Mouse (Mus musculus): ENCODE data around the gene B4galt1.
A peak's percentile ranks its signal among the peaks of the same experiment; 100 is the strongest.

The B4galt1 gene

GRCm38 (mm10) chr4:40844251-40844721 is 9.5 kb downstream of the B4galt1 start:
- no peak for ATAC-seq (ENCODE audit: low TSS enrichment)

GRCm38 (mm10) chr4:40843726-40844125 is 10.1 kb downstream of the B4galt1 start:
- no peak for ATAC-seq (ENCODE audit: low TSS enrichment)

DNA sequence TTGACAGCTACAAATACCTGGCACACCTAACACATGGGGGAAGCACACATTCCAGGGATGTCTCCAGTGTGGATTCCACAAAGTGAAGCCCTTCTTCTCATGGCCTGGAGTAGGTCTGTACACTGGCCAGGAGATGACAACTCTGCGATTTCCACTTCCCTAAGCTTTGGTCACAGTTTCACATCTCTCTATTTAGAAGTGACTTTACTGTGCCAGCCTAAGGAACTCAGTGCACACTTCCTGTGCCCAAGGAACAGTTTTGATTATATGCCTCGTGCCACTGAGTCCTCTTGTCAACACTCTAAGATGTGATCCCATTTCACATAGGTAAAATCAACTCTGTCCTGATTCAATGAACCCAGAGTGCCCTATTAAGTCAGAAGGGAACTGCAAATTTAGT is 13.4 kb downstream of the B4galt1 start:
- peak; percentile 21; the same call in 1 of the 2 replicates for ATAC-seq (ENCODE audit: low TSS enrichment)

- no peak for ATAC-seq (ENCODE audit: low TSS enrichment)
These were observed 14.6 kb downstream of the B4galt1 start for GRCm38 (mm10) chr4:40839251-40839650.

DNA sequence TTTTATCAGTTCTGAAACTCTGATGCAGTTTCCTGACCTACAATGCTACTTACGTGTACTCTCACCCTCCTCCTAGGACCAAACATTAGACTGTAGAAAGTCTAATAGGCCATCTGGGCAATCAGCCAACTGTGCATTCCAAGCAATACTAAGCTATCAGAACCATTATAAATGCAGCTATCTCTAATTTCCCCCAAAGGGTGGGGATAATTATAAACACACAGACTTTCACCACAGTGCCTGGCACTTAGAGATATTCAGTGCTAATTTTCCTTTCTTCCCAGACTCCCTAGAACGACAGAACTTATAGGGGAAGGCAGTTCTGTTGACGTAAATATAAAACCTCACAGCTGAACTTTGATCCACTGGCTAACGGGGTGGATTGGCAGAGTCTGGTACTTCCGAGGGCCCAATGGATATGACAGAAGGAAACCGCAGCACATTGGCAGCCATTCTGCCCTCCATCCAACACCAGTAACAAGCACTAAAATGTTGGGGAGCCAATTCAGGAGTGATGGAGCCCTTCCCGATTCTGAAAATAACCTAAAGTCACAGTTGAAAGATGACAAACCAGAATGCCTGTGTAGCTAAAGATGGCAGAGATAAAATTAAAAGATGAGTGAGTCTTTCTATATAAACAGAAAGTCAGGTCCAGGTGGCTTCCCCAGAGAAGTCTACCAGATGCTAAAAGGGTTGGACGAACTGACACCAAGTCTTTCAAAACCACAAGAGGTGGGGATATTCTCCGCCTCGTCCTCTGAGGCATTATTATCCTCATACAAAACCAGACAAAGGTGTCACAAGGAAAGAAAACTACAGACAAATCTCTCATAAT is 16.1 kb downstream of the B4galt1 start:
- ATAC-seq (ENCODE audit: low TSS enrichment): no peak; the same call in 1 of the 2 replicates

DNA sequence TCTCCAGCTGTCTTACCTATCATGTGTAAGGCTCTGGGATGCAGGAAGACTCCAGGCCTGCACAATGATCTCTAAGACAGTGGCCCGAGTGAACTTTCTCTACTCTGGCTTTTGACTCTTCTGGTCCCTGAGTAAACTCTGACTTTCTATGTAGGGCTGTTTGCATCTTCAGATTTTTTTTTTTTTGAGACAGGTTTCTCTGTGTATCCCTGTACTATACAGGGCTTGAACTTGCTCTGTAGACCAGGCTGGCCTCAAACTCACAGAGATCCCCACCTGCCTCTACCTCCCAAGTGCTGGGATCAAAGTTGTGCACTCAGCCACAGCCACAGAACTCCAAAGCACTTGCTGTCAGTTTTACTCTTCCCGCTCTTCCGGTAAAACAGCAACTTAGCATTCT is 16.8 kb downstream of the B4galt1 start:
- ATAC-seq (ENCODE audit: low TSS enrichment): no peak

DNA sequence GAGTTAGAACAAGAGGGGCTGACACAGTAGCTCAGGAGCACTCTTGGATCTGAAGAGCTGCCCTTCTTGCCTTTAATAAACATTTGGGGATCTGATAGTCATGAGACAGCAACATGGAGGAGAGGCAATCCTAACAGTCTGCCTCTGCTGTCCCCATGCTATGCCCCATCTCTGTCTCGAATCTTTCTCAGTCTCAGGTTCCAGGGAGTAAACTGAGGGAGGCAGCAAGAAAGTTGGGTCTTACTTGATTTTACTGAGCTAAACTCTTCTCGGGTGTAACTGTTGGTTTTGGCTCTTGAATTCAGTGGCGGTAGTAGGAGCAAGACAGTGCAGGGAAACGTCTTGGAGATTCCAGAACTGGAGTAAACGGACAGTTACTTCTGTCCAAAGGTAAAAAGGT is 18.9 kb downstream of the B4galt1 start:
- ATAC-seq (ENCODE audit: low TSS enrichment): no peak

DNA sequence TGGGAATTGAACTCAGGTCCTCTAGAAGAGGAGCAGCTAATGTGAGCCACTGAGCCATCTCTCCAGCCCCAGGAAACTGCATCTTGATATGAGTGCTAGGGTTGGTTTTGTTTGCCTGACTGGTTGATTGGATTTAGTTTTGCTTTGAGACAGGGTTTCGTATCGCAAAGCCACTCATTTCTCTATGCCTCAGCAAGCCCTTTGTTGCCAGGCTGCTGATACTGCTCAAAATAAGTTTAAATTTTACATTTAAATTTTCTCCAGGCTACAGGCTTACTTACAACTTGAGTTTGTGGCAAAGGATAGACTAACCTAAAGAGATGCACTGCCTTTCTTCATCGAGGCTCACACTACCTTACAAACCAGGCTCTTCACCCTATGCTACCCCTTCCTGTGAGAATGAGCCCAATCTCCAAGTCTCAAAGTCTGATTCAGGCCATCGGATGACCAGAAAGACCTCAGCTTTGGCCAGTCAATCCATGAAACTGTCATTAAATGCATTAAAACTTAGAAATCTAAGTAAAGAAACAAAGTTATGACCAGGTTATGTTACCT is 19.5 kb downstream of the B4galt1 start:
- no peak for ATAC-seq (ENCODE audit: low TSS enrichment)

DNA sequence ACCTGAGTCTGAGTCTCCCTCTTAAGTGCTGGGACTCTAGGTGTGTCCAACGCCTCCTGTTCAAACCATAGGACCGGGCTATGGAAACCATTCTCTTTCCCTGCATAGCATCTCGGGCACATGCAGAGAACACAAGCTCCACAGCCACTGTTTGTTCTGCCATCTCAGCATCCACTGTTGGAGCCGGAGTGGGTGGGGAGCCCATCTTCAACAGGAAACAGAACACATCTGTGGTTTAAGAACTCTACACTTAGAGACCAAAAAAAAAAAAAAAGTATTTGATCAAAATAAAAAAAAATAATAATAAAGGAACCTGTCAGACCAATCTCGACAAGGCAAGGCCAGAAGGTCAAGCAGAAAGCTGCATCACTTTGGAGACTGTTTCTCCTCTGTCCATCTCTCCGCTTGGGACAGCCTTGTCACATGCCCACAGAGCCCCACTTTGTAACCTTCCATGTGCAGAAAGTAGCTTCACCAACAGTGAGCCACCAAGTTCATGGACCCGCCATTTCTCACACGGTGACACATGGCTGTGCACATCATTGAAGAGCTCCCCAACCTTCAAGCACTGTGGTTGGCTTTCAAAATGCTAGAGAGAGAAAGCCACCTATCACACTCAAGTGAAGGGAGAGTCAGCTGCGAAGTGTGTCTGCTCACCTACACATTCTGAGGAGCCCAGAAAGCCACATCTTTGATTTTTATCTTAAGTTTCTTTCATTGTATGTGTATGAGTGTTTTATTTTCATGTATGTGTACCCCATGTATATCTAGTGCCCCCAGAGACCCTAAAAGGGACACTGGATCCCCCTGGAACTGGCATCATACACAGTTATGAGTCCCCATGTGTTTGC is 20.2 kb downstream of the B4galt1 start:
- no peak for ATAC-seq (ENCODE audit: low TSS enrichment)

- no peak for ATAC-seq (ENCODE audit: low TSS enrichment)
These were observed 23.3 kb downstream of the B4galt1 start for GRCm38 (mm10) chr4:40830530-40830929.

GRCm38 (mm10) chr4:40829654-40830400 is 24.0 kb downstream of the B4galt1 start:
- ATAC-seq (ENCODE audit: low TSS enrichment): no peak

- ATAC-seq (ENCODE audit: low TSS enrichment): no peak
These were observed 24.9 kb downstream of the B4galt1 start for GRCm38 (mm10) chr4:40828910-40829309.

DNA sequence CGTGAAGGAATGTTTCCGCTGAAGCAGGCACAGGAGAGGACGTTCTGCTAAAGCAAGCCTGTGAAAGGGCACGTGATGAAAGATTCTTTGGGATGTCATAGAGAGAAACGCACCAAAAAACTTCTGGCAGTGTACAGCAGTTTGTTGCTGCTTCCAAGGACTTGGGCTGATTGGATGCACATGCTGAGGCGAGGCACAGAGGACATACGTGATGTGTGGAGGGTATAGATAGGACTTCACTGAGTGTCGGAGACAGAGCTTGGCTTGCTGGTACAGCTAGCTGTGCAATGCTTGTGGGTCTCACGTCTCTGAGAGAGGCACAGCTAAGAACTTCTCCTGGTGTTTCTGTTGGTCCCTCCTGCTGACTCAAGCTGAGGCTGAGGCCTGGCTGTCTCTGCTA is 25.9 kb downstream of the B4galt1 start:
- ATAC-seq (ENCODE audit: low TSS enrichment): no peak

GRCm38 (mm10) chr4:40826810-40827209 is 27.0 kb downstream of the B4galt1 start:
- ATAC-seq (ENCODE audit: low TSS enrichment): no peak

GRCm38 (mm10) chr4:40825981-40826380 is 27.8 kb downstream of the B4galt1 start:
- no peak for ATAC-seq (ENCODE audit: low TSS enrichment)

GRCm38 (mm10) chr4:40825146-40825545 is 28.7 kb downstream of the B4galt1 start:
- no peak for ATAC-seq (ENCODE audit: low TSS enrichment)

DNA sequence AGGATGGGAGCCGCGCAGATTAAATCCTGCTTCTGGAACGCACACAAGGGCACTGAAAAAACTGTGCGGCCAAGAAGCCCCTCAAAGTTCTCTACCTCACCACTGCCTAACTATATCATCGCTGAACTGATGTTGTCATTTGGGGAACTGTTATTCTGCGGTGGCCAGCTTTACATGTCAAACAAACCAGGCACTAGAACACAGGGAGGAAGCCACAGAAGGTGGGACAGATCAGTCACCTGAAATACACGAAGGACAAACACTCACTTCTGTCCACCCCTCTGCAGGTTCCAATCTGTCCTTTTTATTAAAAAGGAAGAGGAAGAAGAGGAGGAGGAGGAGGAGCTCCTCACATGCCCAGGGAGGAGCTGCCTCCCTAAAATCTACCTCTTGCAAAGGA is 29.3 kb downstream of the B4galt1 start:
- ATAC-seq (ENCODE audit: low TSS enrichment): no peak

- peak; percentile 28 for ATAC-seq (ENCODE audit: low TSS enrichment)
These were observed 30.1 kb downstream of the B4galt1 start for GRCm38 (mm10) chr4:40823664-40824063.

DNA sequence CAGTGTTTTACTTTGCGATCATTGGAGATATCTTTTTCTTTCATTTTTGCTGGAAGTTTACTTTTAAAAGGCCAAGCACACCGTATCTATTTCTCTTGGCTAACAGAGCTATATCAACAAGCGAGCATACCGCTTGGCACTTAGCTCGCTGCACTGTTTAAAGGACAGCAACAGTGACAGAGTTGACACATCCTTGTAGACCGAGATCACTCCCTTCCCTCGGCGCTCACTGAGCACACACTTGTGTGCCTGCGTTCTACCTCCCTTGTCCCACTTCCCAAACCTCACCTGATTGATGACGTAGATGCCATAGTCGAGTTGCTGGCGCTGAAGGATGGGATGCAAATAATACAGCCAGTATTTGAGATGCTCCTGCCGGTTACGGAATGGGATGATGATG is 30.7 kb downstream of the B4galt1 start:
- no peak for ATAC-seq (ENCODE audit: low TSS enrichment)

- peak; percentile 47; the same call in 1 of the 2 replicates for ATAC-seq (ENCODE audit: low TSS enrichment)
These were observed 32.3 kb downstream of the B4galt1 start for GRCm38 (mm10) chr4:40821303-40822023.

GRCm38 (mm10) chr4:40820903-40821302 is 32.9 kb downstream of the B4galt1 start:
- no peak for ATAC-seq (ENCODE audit: low TSS enrichment)
